Mouse (Mus musculus): ENCODE results near the gene Dab1.

DNA sequence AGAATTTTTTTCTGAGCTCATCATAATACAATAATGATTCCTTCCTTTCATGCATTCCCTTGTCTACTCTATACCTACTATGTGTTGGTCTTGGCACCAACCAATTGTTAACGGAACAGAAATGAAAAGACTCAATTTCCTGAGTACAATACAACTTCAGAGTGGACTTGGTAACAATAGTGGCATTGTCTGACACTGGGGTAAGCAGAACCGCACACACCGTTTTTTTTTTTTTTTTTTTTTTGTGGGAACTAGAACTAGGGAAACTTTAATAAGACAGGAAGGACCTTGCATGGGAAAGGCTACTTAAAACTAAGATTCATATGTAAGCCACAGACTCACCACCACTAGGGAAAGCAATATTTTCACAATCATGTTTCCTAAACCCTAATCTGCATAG, 682.6 kb downstream of the Dab1 start:
- no peak for TF ChIP-seq EP300 (IDR thresholded peaks at IDR 0.05; ENCODE audit: low read depth in 1 of 2, low read length in 2 of 2)
- TF ChIP-seq RAD21 (IDR thresholded peaks at IDR 0.05; ENCODE audit: low read depth, low read length), result no peak

All from MEL (cell line).